Mouse (Mus musculus) thymus, adult 18-20 months (tissue): ENCODE results near the gene Atf3.
A peak's percentile ranks its signal among the peaks of the same experiment; 100 is the strongest.

Experiments
- DNase-seq, 2 experiments: peaks; one replicate each; pipeline ENCODE4 v3.0.0; 2022; ENCODE audit warnings: mixed read lengths in 2 of 2

Atf3 gene

GRCm38 (mm10) chr1:191140983-191141382 is 76.9 kb downstream of the Atf3 start:
- DNase-seq, result no peak

GRCm38 (mm10) chr1:191138874-191139495 is 78.9 kb downstream of the Atf3 start:
- no peak for DNase-seq

- no peak for DNase-seq
Measured at GRCm38 (mm10) chr1:191138436-191138835, 79.4 kb downstream of the Atf3 start.

GRCm38 (mm10) chr1:191135406-191135805 is 82.4 kb downstream of the Atf3 start:
- no peak for DNase-seq

- no peak for DNase-seq
Measured at GRCm38 (mm10) chr1:191132934-191133333, 84.9 kb downstream of the Atf3 start.

GRCm38 (mm10) chr1:191132240-191132639 is 85.6 kb downstream of the Atf3 start:
- DNase-seq, result no peak

GRCm38 (mm10) chr1:191131692-191132091 is 86.1 kb downstream of the Atf3 start:
- no peak for DNase-seq

GRCm38 (mm10) chr1:191125811-191126638 is 91.8 kb downstream of the Atf3 start:
- DNase-seq, result peak; percentile 31 to 44

GRCm38 (mm10) chr1:191124288-191124687 is 93.6 kb downstream of the Atf3 start:
- DNase-seq, result no peak

GRCm38 (mm10) chr1:191123696-191124095 is 94.1 kb downstream of the Atf3 start:
- DNase-seq, result no peak

GRCm38 (mm10) chr1:191122744-191123143 is 95.1 kb downstream of the Atf3 start:
- DNase-seq, result no peak
